Mouse (Mus musculus): ENCODE results near the gene Epb41l4b.

DNA sequence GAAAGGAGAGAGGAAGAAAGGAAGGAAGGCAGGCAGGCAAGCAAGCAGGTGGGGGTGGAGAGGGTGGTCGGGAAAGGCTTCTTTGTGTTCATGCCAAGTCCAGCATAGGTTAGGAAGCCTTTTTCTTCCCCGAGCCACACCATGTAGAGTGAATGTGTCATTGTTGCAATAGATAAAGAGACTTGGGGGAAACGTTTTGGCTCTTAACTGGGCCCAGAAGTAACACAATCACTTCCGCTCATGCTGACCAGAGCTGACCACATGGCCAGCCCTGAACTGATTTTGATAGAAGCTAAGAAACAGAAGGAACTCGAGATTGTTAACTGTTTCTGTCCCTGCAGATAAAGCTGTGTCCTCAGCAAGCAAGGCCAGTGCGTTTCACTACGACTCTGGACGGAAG, 29.6 kb upstream of the Epb41l4b start:
- TF ChIP-seq CTCF (IDR thresholded peaks at IDR 0.05; ENCODE audit: low read depth, low read length), result no peak
- TF ChIP-seq EP300 (IDR thresholded peaks at IDR 0.05; ENCODE audit: insufficient read depth, low read depth, low read length), result no peak
- TF ChIP-seq POLR2A (IDR thresholded peaks at IDR 0.05; ENCODE audit: insufficient read depth, low read length), result no peak

All from ES-Bruce4 (cell line).